Mouse (Mus musculus) lung, postnatal 10 days (tissue): Measurements from ENCODE around the gene Utp4.
A peak's percentile ranks its signal among the peaks of the same experiment; 100 is the strongest.

Source experiments
- DNase-seq: peaks from one replicate; pipeline ENCODE4 v3.0.0; 2021

Utp4 gene

DNA sequence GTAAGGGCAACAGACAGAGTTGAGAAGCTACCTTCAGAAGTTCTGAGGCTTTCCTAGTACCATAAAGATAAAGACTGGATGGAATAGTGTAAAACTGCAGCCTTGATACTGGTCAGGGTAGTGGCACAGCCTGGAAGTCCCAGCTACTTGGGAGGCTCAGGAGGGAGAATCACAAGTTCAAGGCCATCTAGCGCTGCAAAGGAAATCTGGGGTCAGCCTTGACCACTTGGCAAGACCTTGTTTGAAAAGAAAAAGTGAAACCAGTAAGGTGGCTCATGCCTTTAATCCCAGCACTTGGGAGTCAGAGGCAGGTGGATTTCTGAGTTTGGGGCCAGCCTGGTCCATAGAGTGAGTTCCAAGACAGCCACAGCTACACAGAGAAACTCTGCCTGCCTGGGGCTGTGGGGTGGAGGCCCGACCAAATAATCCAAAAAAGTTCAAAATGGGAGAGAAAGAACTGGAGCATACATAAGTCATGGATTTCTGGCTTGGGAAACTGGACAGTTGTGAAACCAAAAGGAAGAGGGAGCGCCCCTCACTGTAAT is 50.5 kb downstream of the Utp4 start:
- no peak for DNase-seq

GRCm38 (mm10) chr8:106944756-106945155 is 51.3 kb downstream of the Utp4 start:
- DNase-seq: peak; percentile 57

- DNase-seq: no peak
These were observed 55.3 kb downstream of the Utp4 start for GRCm38 (mm10) chr8:106948678-106949243.

- DNase-seq: no peak
These were observed 58.3 kb downstream of the Utp4 start for GRCm38 (mm10) chr8:106951707-106952106.

DNA sequence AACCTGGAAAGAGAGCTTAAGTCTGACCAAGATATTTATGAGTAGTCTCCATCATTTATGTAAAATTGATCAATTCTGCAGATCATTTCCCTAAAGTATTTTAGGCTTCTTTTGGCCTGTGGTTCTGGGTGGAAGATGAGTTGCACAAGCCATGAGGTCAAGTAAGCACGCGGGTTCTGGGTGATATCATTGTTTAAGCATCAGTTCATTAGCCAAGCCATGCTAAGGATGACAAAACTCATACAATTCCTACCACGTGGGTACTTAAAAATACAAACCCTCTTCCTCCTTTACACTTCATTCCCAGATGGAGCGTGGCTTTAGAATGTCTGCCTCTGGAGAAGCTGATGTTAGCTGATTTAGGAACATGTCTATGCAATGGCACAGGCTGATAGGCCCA is 60.1 kb downstream of the Utp4 start:
- no peak for DNase-seq

GRCm38 (mm10) chr8:106957086-106957485 is 63.6 kb downstream of the Utp4 start:
- DNase-seq: no peak

- DNase-seq: no peak
These were observed 64.8 kb downstream of the Utp4 start for GRCm38 (mm10) chr8:106958212-106958611.

GRCm38 (mm10) chr8:106959626-106960025 is 66.2 kb downstream of the Utp4 start:
- no peak for DNase-seq

DNA sequence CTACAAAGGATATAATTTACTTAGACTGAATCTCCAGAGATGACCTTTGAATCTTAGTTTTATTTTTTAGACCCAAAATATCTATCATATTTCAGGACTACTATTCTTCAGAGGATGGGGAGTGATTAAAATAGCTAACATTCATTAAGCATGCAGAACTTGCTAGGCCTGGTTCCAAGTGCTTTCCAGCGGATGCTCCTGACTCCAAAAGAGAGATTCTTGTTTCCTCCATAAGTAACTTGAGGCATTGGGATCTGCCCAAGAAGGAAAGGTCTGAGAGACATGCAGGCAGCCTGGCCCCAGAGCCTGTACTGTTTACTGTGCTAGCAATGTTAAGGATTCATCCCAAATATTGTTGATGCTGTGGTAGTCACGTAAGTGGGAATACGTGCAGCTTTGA is 68.9 kb downstream of the Utp4 start:
- no peak for DNase-seq

- no peak for DNase-seq
These were observed 69.9 kb downstream of the Utp4 start for GRCm38 (mm10) chr8:106963365-106963764.

DNA sequence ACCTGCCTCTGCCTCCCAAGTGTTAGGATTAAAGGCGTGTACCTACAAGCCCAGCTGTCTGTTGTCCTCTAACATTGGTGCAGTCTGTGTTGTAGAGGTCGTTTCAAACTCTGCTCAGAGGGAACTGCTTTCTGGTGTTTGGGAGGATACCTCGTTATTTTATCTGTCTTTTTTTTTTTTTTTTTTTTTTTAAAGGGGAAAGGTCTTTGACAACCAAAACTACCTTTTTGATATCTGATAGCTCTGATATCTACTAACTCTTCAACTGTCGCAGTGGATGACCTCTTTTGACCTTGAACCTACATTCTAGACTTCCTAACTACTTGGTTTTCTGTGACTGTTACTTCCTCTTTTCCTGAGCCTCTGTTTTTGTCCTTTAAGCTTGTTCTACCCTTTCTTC is 71.1 kb downstream of the Utp4 start:
- no peak for DNase-seq

DNA sequence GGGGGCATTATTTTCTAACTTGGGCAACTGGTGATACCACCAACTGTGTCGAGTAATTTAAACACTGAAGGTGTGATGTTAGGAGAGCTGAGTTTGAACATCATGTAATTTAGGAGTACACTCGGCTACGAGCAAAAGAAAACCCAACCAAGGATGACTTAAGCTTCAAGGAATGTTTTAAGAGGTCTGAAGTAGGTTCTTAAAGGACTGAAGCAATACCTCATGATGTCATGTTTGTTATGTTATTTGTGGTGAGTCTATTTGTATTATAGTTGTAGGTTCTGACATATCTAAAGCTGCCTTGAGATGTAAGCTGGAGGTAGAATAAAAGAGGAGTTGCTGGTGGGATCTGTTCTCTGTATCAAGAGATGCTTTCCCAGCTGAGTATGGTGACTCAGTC is 76.5 kb downstream of the Utp4 start:
- DNase-seq: peak; percentile 5

DNA sequence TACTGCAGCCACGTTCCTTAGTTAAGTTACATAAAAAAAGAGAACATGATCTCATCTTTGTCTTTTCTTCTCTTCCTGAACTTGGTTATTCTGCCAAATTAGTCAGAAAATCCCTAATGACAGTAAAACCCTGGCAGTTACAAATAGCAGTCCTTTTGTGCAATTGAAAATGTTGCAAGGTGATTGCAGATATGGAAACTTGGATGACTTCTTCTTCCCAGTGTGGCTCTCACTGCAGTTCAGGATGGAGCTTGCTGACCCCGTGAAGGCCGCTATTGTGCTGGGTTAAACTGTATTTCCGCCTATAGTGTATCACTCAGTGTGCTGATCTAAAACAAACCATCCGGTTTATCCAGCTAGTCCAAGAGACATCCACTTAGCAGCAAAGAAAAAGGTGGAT is 78.5 kb downstream of the Utp4 start:
- DNase-seq: peak; percentile 45
